Mouse (Mus musculus) NIH3T3 (cell line): ENCODE measurements around the gene Psmc4.

ENCODE experiments used
- DNase-seq: peaks from one replicate; pipeline ENCODE4 v3.0.0-alpha.2; 2012; ENCODE audit warnings: low read depth

Gene Psmc4

GRCm38 (mm10) chr7:28049476-28050409 is at the start of gene Psmc4:
Gene Psmc4, minus strand, starts transcription at chr7:28050101.
- DNase-seq: peak; percentile 100

DNA sequence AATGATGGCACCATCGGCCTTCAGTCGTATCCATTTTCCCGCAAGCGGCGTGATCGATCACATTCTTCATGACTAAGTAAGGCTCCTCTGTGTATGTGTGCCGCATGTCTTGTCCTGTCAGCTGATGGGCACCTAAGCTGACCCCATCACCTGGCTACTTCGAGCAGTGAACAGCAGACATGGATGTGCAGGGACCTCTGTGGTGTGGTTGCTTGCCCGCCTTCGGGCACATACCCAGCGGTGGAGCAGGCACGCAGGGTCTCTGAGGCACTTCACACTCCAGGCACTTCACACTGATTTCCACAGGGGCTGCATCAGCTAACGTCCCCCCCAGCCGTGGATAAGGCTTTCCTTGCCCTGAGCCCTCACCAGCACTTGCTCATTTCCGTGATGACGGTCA is 49.2 kb upstream of the Psmc4 start:
- no peak for DNase-seq

- no peak for DNase-seq
Measured at GRCm38 (mm10) chr7:28093541-28093940, 43.6 kb upstream of the Psmc4 start.

DNA sequence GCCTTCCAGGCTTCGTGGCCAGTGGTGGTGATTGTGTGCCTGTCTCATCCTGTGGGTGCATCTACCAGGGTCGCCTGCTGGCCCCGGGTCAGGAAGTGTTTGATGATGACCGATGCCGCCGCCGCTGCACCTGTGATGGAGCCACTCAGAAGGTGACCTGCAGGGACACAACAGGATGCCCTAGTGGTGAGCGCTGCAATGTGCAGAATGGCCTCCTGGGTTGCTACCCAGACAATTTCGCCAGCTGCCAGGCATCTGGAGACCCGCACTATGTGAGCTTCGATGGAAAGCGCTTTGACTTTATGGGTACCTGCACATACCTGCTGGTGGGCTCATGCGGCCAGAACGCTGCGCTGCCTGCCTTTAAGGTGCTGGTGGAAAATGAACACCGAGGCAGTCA is 36.3 kb upstream of the Psmc4 start:
- DNase-seq: no peak

GRCm38 (mm10) chr7:28084215-28084614 is 34.3 kb upstream of the Psmc4 start:
- peak; percentile 38 for DNase-seq

GRCm38 (mm10) chr7:28070531-28071298 is 20.8 kb upstream of the Psmc4 start, which contains the start of gene Fcgbp:
Gene Fcgbp, plus strand, starts transcription at chr7:28071236.
- no peak for DNase-seq

DNA sequence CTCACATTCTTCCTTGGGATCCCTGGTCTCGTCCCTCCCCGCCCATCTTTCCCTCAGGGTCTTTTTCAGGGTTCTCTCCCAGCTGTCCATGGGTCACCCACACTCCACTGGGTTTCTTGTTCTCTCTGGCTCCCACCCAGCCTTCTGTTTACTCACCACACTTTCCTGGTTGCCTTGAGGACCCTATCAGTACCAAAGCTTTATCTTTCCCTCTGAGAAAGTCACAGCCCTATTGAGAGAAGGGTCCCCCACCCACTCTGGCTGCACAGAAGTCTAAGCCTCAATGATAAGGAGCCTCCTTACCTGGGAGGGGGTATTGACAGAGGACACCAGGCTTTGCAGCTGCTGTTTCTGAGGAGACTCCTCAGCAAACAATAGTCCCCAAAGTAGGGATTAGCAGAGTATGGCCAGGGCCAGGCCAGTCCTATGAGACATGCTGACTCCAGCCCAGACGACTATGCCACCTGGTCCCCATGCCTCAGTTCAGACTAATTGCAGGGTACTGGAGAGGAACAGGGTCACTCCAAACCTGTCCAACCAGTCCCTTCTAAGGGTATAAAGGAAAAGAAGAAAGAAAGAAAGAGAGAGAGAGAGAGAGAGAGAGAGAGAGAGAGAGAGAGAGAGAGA is 19.8 kb upstream of the Psmc4 start:
- no peak for DNase-seq

- peak; percentile 52 for DNase-seq
Measured at GRCm38 (mm10) chr7:28068661-28069060, 18.8 kb upstream of the Psmc4 start.

GRCm38 (mm10) chr7:28059972-28060371 is 10.1 kb upstream of the Psmc4 start:
- DNase-seq: no peak

DNA sequence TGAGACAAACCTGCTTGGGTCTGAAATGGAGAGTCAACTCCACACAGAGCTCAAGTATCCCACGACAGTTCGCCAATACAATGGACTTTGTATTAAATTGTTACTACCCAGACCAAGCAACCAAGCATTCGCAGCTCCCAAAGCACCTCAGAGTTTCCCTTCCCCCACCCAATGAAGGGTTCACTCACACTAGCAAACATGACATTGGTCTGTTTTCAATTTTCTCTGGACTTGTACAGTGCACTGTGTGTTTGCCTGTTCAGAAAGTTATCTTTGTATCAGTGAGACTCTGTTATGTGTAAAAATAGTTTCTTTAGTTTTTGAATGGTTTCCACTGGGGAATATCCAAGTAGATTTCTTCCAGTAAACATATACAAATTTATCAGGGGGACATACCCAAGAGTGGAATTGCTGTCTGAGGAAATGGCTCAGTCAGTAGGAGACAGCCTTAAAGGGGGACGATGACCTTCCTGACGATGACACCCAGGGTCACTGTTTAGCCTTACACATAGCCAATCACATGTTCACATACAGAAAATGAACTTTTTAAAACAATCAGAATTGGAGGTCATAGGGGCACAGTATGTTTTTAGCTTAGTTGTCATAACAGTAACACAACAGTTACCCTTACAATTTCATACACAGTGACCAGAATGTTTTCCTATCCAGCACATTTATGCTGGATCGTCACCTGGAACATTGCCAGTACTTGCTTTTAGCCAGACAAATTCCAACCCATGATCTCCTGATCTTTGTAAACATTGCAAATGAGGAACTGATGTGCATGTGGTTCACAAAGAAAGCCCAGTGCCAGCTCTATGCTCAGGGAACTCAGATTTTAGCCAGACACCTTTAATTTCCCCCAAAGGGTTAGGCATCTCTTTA is 3.4 kb upstream of the Psmc4 start:
- DNase-seq: peak; percentile 90

- DNase-seq: no peak
Measured at GRCm38 (mm10) chr7:28050584-28050983, 683 bp upstream of the Psmc4 start.

GRCm38 (mm10) chr7:28044524-28044923 is 5.4 kb downstream of the Psmc4 start:
- DNase-seq: no peak

GRCm38 (mm10) chr7:28014445-28014810 is 35.5 kb downstream of the Psmc4 start:
- DNase-seq: peak; percentile 12

- peak; percentile 87 for DNase-seq
Measured at GRCm38 (mm10) chr7:28013549-28014444, 36.1 kb downstream of the Psmc4 start, which contains the start of gene Zfp850. Gene Zfp850, minus strand, starts transcription at chr7:28014115.

GRCm38 (mm10) chr7:28010271-28010670 is 39.6 kb downstream of the Psmc4 start:
- DNase-seq: no peak
